Comparison of ENCODE assay signal across 12 mouse cellular contexts in the genomic region with DNA sequence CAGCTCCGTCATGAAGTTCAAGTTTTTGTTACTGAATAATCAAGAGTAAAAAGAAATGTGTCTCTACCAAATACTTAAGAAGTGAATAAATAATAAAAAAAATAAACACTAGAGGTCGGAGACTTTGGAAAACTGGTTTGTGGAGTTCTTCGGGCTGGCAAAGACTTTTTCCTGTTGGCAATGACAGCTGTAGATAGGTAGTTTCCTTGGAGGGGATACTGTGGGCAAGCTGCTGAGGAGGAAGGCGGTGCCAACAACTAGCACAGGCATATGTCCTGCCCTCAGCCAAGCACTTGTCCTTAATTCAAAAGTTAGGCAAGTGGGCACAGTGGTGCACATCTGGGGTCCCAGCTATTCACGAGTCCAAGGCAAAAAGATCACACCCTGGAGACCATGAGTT. TPM values are rescaled to one million over a fixed set of nuclear protein-coding genes. Genes with fewer than 3 reads are reported as not detected.
DNase-seq lines count a peak whose midpoint lies in the region; ATAC-seq and TF ChIP-seq lines count a peak whose summit lies in the region.
"Had no signal": no experiment of that assay in that cellular context is flagged by ENCODE, and none has a peak within 500 bp of the region (broad histone marks: within the 10 kb centered on the region; RNA-seq: fewer than 3 reads in every experiment).

No protein-coding gene starts in this region.

- no peak for TF ChIP-seq EP300 in heart, adult 2 months (IDR thresholded peaks at IDR 0.05; ENCODE audit: insufficient read depth, low read depth, low read length)

- intact Hi-C loops in heart, adult 2 months (cut with DNase I), result no loop called here
- intact Hi-C loops in heart, postnatal 25 days (cut with DNase I), result loop anchor here (5.0 kb wide), 1 partner anchor 118 kb away; the partner anchor contains the start of gene Pygb

- H3K79me2 ChIP-seq in heart, adult 2 months (replicated peaks; ENCODE audit: control insufficient read depth, insufficient read depth, low read length), result no peaks in the 10 kb centered on the region; the same call in 1 of the 2 replicates

- ATAC-seq in midbrain, embryonic 16.5 days, result no peak
- ATAC-seq in liver, embryonic 13.5 days (ENCODE audit: low read depth), result no peak
- ATAC-seq in neural tube, embryonic 13.5 days (ENCODE audit: low read depth), result no peak
- no peak for ATAC-seq in hindbrain, embryonic 12.5 days (ENCODE audit: low FRiP score)

- no peak overlapping the region for H3K4me2 ChIP-seq in midbrain, embryonic 16.5 days (ENCODE audit: low read length)
- peak overlapping the region; percentile 97 for H3K4me2 ChIP-seq in liver, embryonic 13.5 days
- peak overlapping the region; percentile 83; the same call in 1 of the 2 replicates for H3K4me2 ChIP-seq in neural tube, embryonic 13.5 days
- no peak overlapping the region for H3K4me2 ChIP-seq in hindbrain, embryonic 12.5 days (replicated peaks)

- no peak for TF ChIP-seq CTCF in heart, adult 2 months (IDR thresholded peaks at IDR 0.05)

- H3K27me3 ChIP-seq in heart, adult 2 months (ENCODE audit: control insufficient read depth, insufficient read depth, low read length), result no peaks in the 10 kb centered on the region
- peaks cover 54% of the 10 kb centered on the region for H3K27me3 ChIP-seq in midbrain, embryonic 10.5 days (ENCODE audit: low read depth, poor library complexity, severe bottlenecking)
- peaks cover 4% of the 10 kb centered on the region; the same call in 1 of the 2 replicates for H3K27me3 ChIP-seq in midbrain, embryonic 16.5 days (ENCODE audit: control insufficient read depth, insufficient read depth, low read depth, low read length)
- no peaks in the 10 kb centered on the region for H3K27me3 ChIP-seq in liver, embryonic 13.5 days
- peaks cover 23% of the 10 kb centered on the region for H3K27me3 ChIP-seq in neural tube, embryonic 13.5 days
- H3K27me3 ChIP-seq in hindbrain, embryonic 12.5 days, result peaks cover 26% of the 10 kb centered on the region

- WGBS in heart, adult 2 months, result 75% methylated on average over 5 of the region's 5 CpGs
- 85% methylated on average over 5 of the region's 5 CpGs for WGBS in midbrain, embryonic 10.5 days
- WGBS in midbrain, embryonic 16.5 days, result 89% methylated on average over 5 of the region's 5 CpGs
- WGBS in liver, embryonic 13.5 days (ENCODE audit: insufficient replicate concordance), result 64% methylated on average over 5 of the region's 5 CpGs
- WGBS in neural tube, embryonic 13.5 days, result 78% methylated on average over 5 of the region's 5 CpGs
- 86% methylated on average over 5 of the region's 5 CpGs for WGBS in hindbrain, embryonic 12.5 days

- H3K4me3 ChIP-seq in heart, adult 2 months, result no peak overlapping the region
- peak overlapping the region; percentile 78; the same call in 1 of the 2 replicates for H3K4me3 ChIP-seq in midbrain, embryonic 10.5 days
- H3K4me3 ChIP-seq in midbrain, embryonic 16.5 days (ENCODE audit: low read depth, low read length), result no peak overlapping the region
- peak overlapping the region; percentile 85 for H3K4me3 ChIP-seq in liver, embryonic 13.5 days (replicated peaks)
- no peak overlapping the region for H3K4me3 ChIP-seq in neural tube, embryonic 13.5 days
- H3K4me3 ChIP-seq in hindbrain, embryonic 12.5 days, result no peak overlapping the region

- no peak for TF ChIP-seq POLR2A in heart, adult 2 months (IDR thresholded peaks at IDR 0.05; ENCODE audit: insufficient read depth, low read depth, low read length)

- no peak overlapping the region for H3K9ac ChIP-seq in heart, adult 2 months (ENCODE audit: low read depth, low read length)
- H3K9ac ChIP-seq in midbrain, embryonic 16.5 days (ENCODE audit: low read depth, low read length), result no peak overlapping the region
- peak overlapping the region; percentile 90; the same call in 1 of the 2 replicates for H3K9ac ChIP-seq in liver, embryonic 13.5 days
- no peak overlapping the region for H3K9ac ChIP-seq in neural tube, embryonic 13.5 days
- H3K9ac ChIP-seq in hindbrain, embryonic 12.5 days, result no peak overlapping the region

- H3K9me3 ChIP-seq in midbrain, embryonic 10.5 days (replicated peaks), result no peaks in the 10 kb centered on the region
- H3K9me3 ChIP-seq in midbrain, embryonic 16.5 days (replicated peaks; ENCODE audit: control insufficient read depth, low read length, poor library complexity, severe bottlenecking), result no peaks in the 10 kb centered on the region
- H3K9me3 ChIP-seq in liver, embryonic 13.5 days (replicated peaks), result no peaks in the 10 kb centered on the region
- no peaks in the 10 kb centered on the region for H3K9me3 ChIP-seq in neural tube, embryonic 13.5 days
- H3K9me3 ChIP-seq in hindbrain, embryonic 12.5 days (replicated peaks), result no peaks in the 10 kb centered on the region

- peak overlapping the region; percentile 84; the same call in 1 of the 2 replicates for H3K27ac ChIP-seq in heart, adult 2 months
- H3K27ac ChIP-seq in midbrain, embryonic 10.5 days (replicated peaks), result no peak overlapping the region
- H3K27ac ChIP-seq in midbrain, embryonic 16.5 days (ENCODE audit: low read length), result no peak overlapping the region
- peak overlapping the region; percentile 98 for H3K27ac ChIP-seq in liver, embryonic 13.5 days
- H3K27ac ChIP-seq in neural tube, embryonic 13.5 days (replicated peaks), result no peak overlapping the region
- no peak overlapping the region for H3K27ac ChIP-seq in hindbrain, embryonic 12.5 days

- no peak for DNase-seq in heart, adult 2 months
- no peak for DNase-seq in heart, postnatal 25 days (ENCODE audit: low spot score)
- no peak for DNase-seq in midbrain, embryonic 10.5 days (ENCODE audit: low spot score)
- no peak for DNase-seq in liver, embryonic 13.5 days
- no peak for DNase-seq in adrenal gland, adult (ENCODE audit: inconsistent age in 2 of 2, low spot score in 1 of 2)

- peaks cover 3% of the 10 kb centered on the region; the same call in 1 of the 2 replicates for H3K36me3 ChIP-seq in heart, adult 2 months (ENCODE audit: control insufficient read depth, insufficient read depth, low read length)
- no peaks in the 10 kb centered on the region for H3K36me3 ChIP-seq in midbrain, embryonic 10.5 days
- no peaks in the 10 kb centered on the region for H3K36me3 ChIP-seq in midbrain, embryonic 16.5 days (ENCODE audit: control insufficient read depth, insufficient read depth, low read length)
- H3K36me3 ChIP-seq in liver, embryonic 13.5 days, result no peaks in the 10 kb centered on the region
- H3K36me3 ChIP-seq in neural tube, embryonic 13.5 days, result no peaks in the 10 kb centered on the region
- H3K36me3 ChIP-seq in hindbrain, embryonic 12.5 days, result no peaks in the 10 kb centered on the region

- peaks cover 5% of the 10 kb centered on the region for H3K4me1 ChIP-seq in heart, adult 2 months (ENCODE audit: control insufficient read depth, insufficient read depth, low read length)
- peaks cover 33% of the 10 kb centered on the region for H3K4me1 ChIP-seq in midbrain, embryonic 10.5 days
- H3K4me1 ChIP-seq in midbrain, embryonic 16.5 days (ENCODE audit: control insufficient read depth, insufficient read depth, low read length), result peaks cover 10% of the 10 kb centered on the region
- H3K4me1 ChIP-seq in liver, embryonic 13.5 days (replicated peaks), result peaks cover 76% of the 10 kb centered on the region
- H3K4me1 ChIP-seq in neural tube, embryonic 13.5 days (replicated peaks), result peaks cover 40% of the 10 kb centered on the region
- H3K4me1 ChIP-seq in hindbrain, embryonic 12.5 days, result peaks cover 19% of the 10 kb centered on the region

RNA-seq across cellular contexts. Expression of gene Acss1, which starts 0.7 kb away (rescaled TPM):
- 100 to 1,000 TPM; 256 to 332 TPM for total RNA-seq in heart, adult 2 months (2021)
- polyA plus RNA-seq in heart, adult 2 months (2012; rRNA removed), result 301 and 494 TPM in 2 replicates
- 100 to 1,000 TPM; 217 to 247 TPM for total RNA-seq in heart, postnatal 25 days (2021)
- polyA plus RNA-seq in midbrain, embryonic 10.5 days (2016; fragmentation: Nextera tagmentation; extraction: Ambion mirVana), result 9.2 and 20.5 TPM in 2 replicates
- 15.6 and 20.5 TPM in 2 replicates for polyA plus RNA-seq in midbrain, embryonic 16.5 days (2015; fragmentation: Nextera tagmentation; extraction: Ambion mirVana)
- 28.7 and 44.7 TPM in 2 replicates for polyA plus RNA-seq in liver, embryonic 13.5 days (2015; fragmentation: Nextera tagmentation; extraction: Ambion mirVana)
- 17.7 and 18.4 TPM in 2 replicates for polyA plus RNA-seq in neural tube, embryonic 13.5 days (2015; fragmentation: Nextera tagmentation; extraction: Ambion mirVana)
- 28.4 and 32.6 TPM in 2 replicates for polyA plus RNA-seq in hindbrain, embryonic 12.5 days (2016; fragmentation: Nextera tagmentation; extraction: Ambion mirVana)

RNA-seq across cellular contexts. Expression of gene Vsx1, which starts 20.2 kb away (rescaled TPM):
- under 1 TPM; 0.10 to 0.14 TPM for total RNA-seq in heart, adult 2 months (2021)
- not detected in 2 replicates for polyA plus RNA-seq in heart, adult 2 months (2012; rRNA removed)
- under 1 TPM in 1 of 2 experiments, not detected in 1; 0.10 TPM for total RNA-seq in heart, postnatal 25 days (2021)
- 0.19 and 0.56 TPM in 2 replicates for polyA plus RNA-seq in midbrain, embryonic 10.5 days (2016; fragmentation: Nextera tagmentation; extraction: Ambion mirVana)
- polyA plus RNA-seq in midbrain, embryonic 16.5 days (2015; fragmentation: Nextera tagmentation; extraction: Ambion mirVana), result 0.06 and 0.07 TPM in 2 replicates
- not detected in 2 replicates for polyA plus RNA-seq in liver, embryonic 13.5 days (2015; fragmentation: Nextera tagmentation; extraction: Ambion mirVana)
- polyA plus RNA-seq in neural tube, embryonic 13.5 days (2015; fragmentation: Nextera tagmentation; extraction: Ambion mirVana), result 0.13 and 0.15 TPM in 2 replicates
- polyA plus RNA-seq in hindbrain, embryonic 12.5 days (2016; fragmentation: Nextera tagmentation; extraction: Ambion mirVana), result 1.0 and 1.3 TPM in 2 replicates
- total RNA-seq: gastrocnemius, adult 18-20 months; liver, adult 2 months had no signal
- polyA plus RNA-seq: kidney, postnatal 0 days; liver, adult 2 months; testis, adult 2 months had no signal

Comparison
In these comparisons a context has a peak if more than half of its experiments do, and no peak if none do; other contexts are left out.
1. H3K4me3 ChIP-seq: peak in midbrain, embryonic 10.5 days (single experiment) and liver, embryonic 13.5 days (single experiment); none in heart, adult 2 months (single experiment), midbrain, embryonic 16.5 days (single experiment), neural tube, embryonic 13.5 days (single experiment) and hindbrain, embryonic 12.5 days (single experiment).
2. H3K27ac ChIP-seq: peak in heart, adult 2 months (single experiment) and liver, embryonic 13.5 days (single experiment); none in midbrain, embryonic 10.5 days (single experiment), midbrain, embryonic 16.5 days (single experiment), neural tube, embryonic 13.5 days (single experiment) and hindbrain, embryonic 12.5 days (single experiment).
3. H3K4me2 ChIP-seq: peak in liver, embryonic 13.5 days (single experiment) and neural tube, embryonic 13.5 days (single experiment); none in midbrain, embryonic 16.5 days (single experiment) and hindbrain, embryonic 12.5 days (single experiment).